In genomic region chr13:69706919-69707318, GRCm38 (mm10) we compare ENCODE assay signal across 24 mouse cellular contexts. TPM values are rescaled to one million over a fixed set of nuclear protein-coding genes. Genes with fewer than 3 reads are reported as not detected.
A peak's percentile ranks its signal among the peaks of the same experiment; 100 is the strongest.
DNase-seq lines count a peak whose midpoint lies in the region; ATAC-seq and TF ChIP-seq lines count a peak whose summit lies in the region.
"Had no signal": no experiment of that assay in that cellular context is flagged by ENCODE, and none has a peak within 500 bp of the region (broad histone marks: within the 10 kb centered on the region; RNA-seq: fewer than 3 reads in every experiment).

No protein-coding gene starts in this region.

- H3K27ac ChIP-seq in forebrain, postnatal 0 days (ENCODE audit: low read depth, low read length): peak overlapping the region; percentile 29; the same call in 1 of the 2 replicates
- no peak overlapping the region for H3K27ac ChIP-seq in forebrain, embryonic 10.5 days
- H3K27ac ChIP-seq in liver, embryonic 11.5 days (ENCODE audit: low read depth, low read length): peak overlapping the region; percentile 19; the same call in 1 of the 2 replicates
- peak overlapping the region; percentile 40 for H3K27ac ChIP-seq in MEL (ENCODE audit: control insufficient read depth, low read depth, low read length)

- TF ChIP-seq CTCF in forebrain, postnatal 0 days (IDR thresholded peaks at IDR 0.05; ENCODE audit: low read depth): no peak
- no peak for TF ChIP-seq CTCF in MEL (IDR thresholded peaks at IDR 0.05 in 2 of 3, conservative IDR thresholded peaks at IDR 0.05 in 1 of 3; ENCODE audit: control insufficient read depth in 1 of 3, insufficient read depth in 1 of 3, low read depth in 2 of 3, low read length in 3 of 3, poor library complexity in 1 of 3, severe bottlenecking in 1 of 3)

- TF ChIP-seq RAD21 in MEL (IDR thresholded peaks at IDR 0.05; ENCODE audit: low read depth, low read length): no peak

- DNase-seq in forebrain, postnatal 0 days: no peak
- no peak for DNase-seq in forebrain, embryonic 10.5 days (ENCODE audit: extremely low spot score, low spot score)
- no peak for DNase-seq in liver, embryonic 11.5 days (ENCODE audit: low spot score)
- no peak for DNase-seq in liver
- DNase-seq in MEL (ENCODE audit: low read depth, low spot score): peak; percentile 81
- DNase-seq in MEL-GATA-1-ER (ENCODE audit: extremely low read depth, low read depth): peak; percentile 66
- no peak for DNase-seq in testis, postnatal 10 days (ENCODE audit: low spot score)
- no peak for DNase-seq in kidney, adult 9 months
- DNase-seq: adrenal gland, adult 2 months; adrenal gland, adult 8-10 months; adrenal gland, postnatal 10 days; adrenal gland, postnatal 14 days; adrenal gland, postnatal 25 days; adrenal gland, postnatal 36 days; B cell, adult 2 months; cerebellum, adult 11 months; cerebellum, adult 11-12 months; cerebellum, adult 18-20 months; cerebellum, adult 2 months had no signal

- no peak overlapping the region for H3K9ac ChIP-seq in forebrain, postnatal 0 days
- H3K9ac ChIP-seq in liver, embryonic 11.5 days (ENCODE audit: low read depth, low read length): no peak overlapping the region
- H3K9ac ChIP-seq in MEL (ENCODE audit: control insufficient read depth, low read depth, low read length, poor library complexity, severe bottlenecking): no peak overlapping the region

- TF ChIP-seq EP300 in MEL (IDR thresholded peaks at IDR 0.05; ENCODE audit: low read depth in 1 of 2, low read length in 2 of 2): peak; percentile 88 to 93

- no peaks in the 10 kb centered on the region for H3K9me3 ChIP-seq in forebrain, postnatal 0 days (ENCODE audit: low read length)
- no peaks in the 10 kb centered on the region for H3K9me3 ChIP-seq in forebrain, embryonic 10.5 days
- no peaks in the 10 kb centered on the region for H3K9me3 ChIP-seq in liver, embryonic 11.5 days (ENCODE audit: control insufficient read depth, low read length)
- H3K9me3 ChIP-seq in MEL (replicated peaks; ENCODE audit: insufficient read depth, low read length): no peaks in the 10 kb centered on the region

- H3K27me3 ChIP-seq in forebrain, postnatal 0 days (ENCODE audit: insufficient read depth, low read length): no peaks in the 10 kb centered on the region
- H3K27me3 ChIP-seq in forebrain, embryonic 10.5 days (ENCODE audit: poor library complexity, severe bottlenecking): peaks cover 13% of the 10 kb centered on the region
- H3K27me3 ChIP-seq in liver, embryonic 11.5 days (replicated peaks; ENCODE audit: control insufficient read depth, insufficient read depth, low read length): no peaks in the 10 kb centered on the region
- no peaks in the 10 kb centered on the region for H3K27me3 ChIP-seq in MEL (ENCODE audit: control insufficient read depth in 1 of 2, insufficient read depth in 2 of 2, low read length in 2 of 2)
- H3K27me3 ChIP-seq: Patski had no signal

- no peak overlapping the region for H3K4me2 ChIP-seq in forebrain, postnatal 0 days (ENCODE audit: low read depth)
- H3K4me2 ChIP-seq in liver, embryonic 11.5 days: no peak overlapping the region

- no peak for TF ChIP-seq POLR2A in MEL (IDR thresholded peaks at IDR 0.05; ENCODE audit: control insufficient read depth in 1 of 2, insufficient read depth in 1 of 2, low read depth in 1 of 2, low read length in 2 of 2, poor library complexity in 1 of 2)

- H3K79me2 ChIP-seq in MEL (ENCODE audit: control insufficient read depth, insufficient read depth, low read length, poor library complexity): no peaks in the 10 kb centered on the region

- ATAC-seq in forebrain, postnatal 0 days: no peak
- no peak for ATAC-seq in liver, embryonic 11.5 days (replicated peaks; ENCODE audit: low FRiP score)
- ATAC-seq: activated CD4-positive, CD25-positive, alpha-beta regulatory T cell, adult 4 months; CD4-positive, CD25-positive, alpha-beta regulatory T cell, adult 4 months; Patski had no signal

- no peaks in the 10 kb centered on the region for H3K4me1 ChIP-seq in forebrain, postnatal 0 days (ENCODE audit: insufficient read depth)
- H3K4me1 ChIP-seq in forebrain, embryonic 10.5 days: no peaks in the 10 kb centered on the region
- H3K4me1 ChIP-seq in liver, embryonic 11.5 days (replicated peaks; ENCODE audit: control insufficient read depth, insufficient read depth, low read length): peaks cover 2% of the 10 kb centered on the region; the same call in 1 of the 2 replicates
- peaks cover 0 to 22% of the 10 kb centered on the region in 2 experiments; a peak in 2 of 4 replicates for H3K4me1 ChIP-seq in MEL (ENCODE audit: control insufficient read depth in 1 of 2, insufficient read depth in 2 of 2, low read length in 2 of 2)

- 47% methylated on average over 2 of the region's 2 CpGs for WGBS in forebrain, postnatal 0 days
- WGBS in forebrain, embryonic 10.5 days: 52% methylated on average over 2 of the region's 2 CpGs
- WGBS in liver, embryonic 11.5 days: 27% methylated on average over 2 of the region's 2 CpGs

- no peak overlapping the region for H3K4me3 ChIP-seq in forebrain, postnatal 0 days (ENCODE audit: low read depth, low read length)
- no peak overlapping the region for H3K4me3 ChIP-seq in forebrain, embryonic 10.5 days
- no peak overlapping the region for H3K4me3 ChIP-seq in liver, embryonic 11.5 days (ENCODE audit: low read depth, low read length)
- no peak overlapping the region for H3K4me3 ChIP-seq in MEL (ENCODE audit: control insufficient read depth in 1 of 2, insufficient read depth in 1 of 2, low read depth in 2 of 2, low read length in 2 of 2)

- peaks cover 25% of the 10 kb centered on the region for H3K36me3 ChIP-seq in forebrain, postnatal 0 days (ENCODE audit: insufficient read depth)
- no peaks in the 10 kb centered on the region for H3K36me3 ChIP-seq in forebrain, embryonic 10.5 days (replicated peaks)
- no peaks in the 10 kb centered on the region for H3K36me3 ChIP-seq in liver, embryonic 11.5 days (ENCODE audit: control insufficient read depth, insufficient read depth, low read length)
- peaks cover 0 to 5% of the 10 kb centered on the region in 2 experiments; a peak in 2 of 4 replicates for H3K36me3 ChIP-seq in MEL (ENCODE audit: control insufficient read depth in 1 of 2, insufficient read depth in 2 of 2, low read length in 2 of 2)
- H3K36me3 ChIP-seq: G1E had no signal

TF ChIP-seq in MEL, 35 proteins besides CTCF, POLR2A, EP300 and RAD21 (continues in another document):
- peak; percentile 89 for TF ChIP-seq TCF12 (IDR thresholded peaks at IDR 0.05; ENCODE audit: low read depth, low read length)
- no peak for TF ChIP-seq MXI1 (IDR thresholded peaks at IDR 0.05; ENCODE audit: low read depth, low read length)
- no peak for TF ChIP-seq UBTF (IDR thresholded peaks at IDR 0.05; ENCODE audit: borderline replicate concordance, insufficient read depth, low read depth, low read length)
- TF ChIP-seq HCFC1 (IDR thresholded peaks at IDR 0.05; ENCODE audit: low read depth, low read length): no peak
- no peak for TF ChIP-seq ELF1 (IDR thresholded peaks at IDR 0.05; ENCODE audit: low read depth, low read length)
- no peak for TF ChIP-seq CHD1 (IDR thresholded peaks at IDR 0.05; ENCODE audit: low read depth, low read length)
- TF ChIP-seq USF1 (IDR thresholded peaks at IDR 0.05; ENCODE audit: low read depth, low read length): no peak
- TF ChIP-seq JUND (IDR thresholded peaks at IDR 0.05; ENCODE audit: low read depth, low read length): peak; percentile 97
- TF ChIP-seq ZNF384 (IDR thresholded peaks at IDR 0.05; ENCODE audit: low read depth, low read length): no peak
- peak; percentile 89 for TF ChIP-seq GATA1 (IDR thresholded peaks at IDR 0.05; ENCODE audit: low read depth, low read length)
- no peak for TF ChIP-seq NELFE (IDR thresholded peaks at IDR 0.05; ENCODE audit: low read depth, low read length)
- no peak for TF ChIP-seq POLR2AphosphoS5 (IDR thresholded peaks at IDR 0.05; ENCODE audit: borderline replicate concordance, low read depth, low read length)
- no peak for TF ChIP-seq BHLHE40 (IDR thresholded peaks at IDR 0.05; ENCODE audit: borderline replicate concordance, low read depth, low read length)
- no peak for TF ChIP-seq CHD2 (IDR thresholded peaks at IDR 0.05; ENCODE audit: low read length)
- TF ChIP-seq MAX (IDR thresholded peaks at IDR 0.05; ENCODE audit: low read length): no peak
- TF ChIP-seq ZMIZ1 (IDR thresholded peaks at IDR 0.05; ENCODE audit: low read depth, low read length): no peak
- no peak for TF ChIP-seq KAT2A (conservative IDR thresholded peaks at IDR 0.05; ENCODE audit: low read depth, low read length)
- TF ChIP-seq GABPA (IDR thresholded peaks at IDR 0.05; ENCODE audit: low read depth, low read length): no peak
- TF ChIP-seq MYB (IDR thresholded peaks at IDR 0.05; ENCODE audit: low read depth, low read length): 0 out of 2 replicates have a peak, but pooled peaks have one; percentile 11
- peak; percentile 19; the same call in 1 of the 2 replicates for TF ChIP-seq SIN3A (IDR thresholded peaks at IDR 0.05; ENCODE audit: low read length)
- TF ChIP-seq ETS1 (IDR thresholded peaks at IDR 0.05; ENCODE audit: low read depth, low read length): peak; percentile 53; the same call in 1 of the 2 replicates
- no peak for TF ChIP-seq TBP (IDR thresholded peaks at IDR 0.05; ENCODE audit: low read depth, low read length)
- TF ChIP-seq TAL1 (IDR thresholded peaks at IDR 0.05; ENCODE audit: low read length): peak; percentile 89
- TF ChIP-seq ZC3H11A (IDR thresholded peaks at IDR 0.05; ENCODE audit: low read depth, low read length): no peak
- TF ChIP-seq MYC (IDR thresholded peaks at IDR 0.05; ENCODE audit: low read depth, low read length): no peak
- TF ChIP-seq MAZ (IDR thresholded peaks at IDR 0.05; ENCODE audit: low read depth, low read length): no peak
- TF ChIP-seq POLR2AphosphoS2 (IDR thresholded peaks at IDR 0.05; ENCODE audit: low read length): no peak
- TF ChIP-seq USF2 (IDR thresholded peaks at IDR 0.05; ENCODE audit: borderline replicate concordance in 1 of 2, insufficient read depth in 1 of 2, low read depth in 1 of 2, low read length in 2 of 2): no peak
- no peak for TF ChIP-seq SMC3 (IDR thresholded peaks at IDR 0.05; ENCODE audit: low read depth, low read length)
- TF ChIP-seq NRF1 (IDR thresholded peaks at IDR 0.05; ENCODE audit: insufficient read depth, low read depth, low read length, poor library complexity, severe bottlenecking): no peak

RNA-seq across cellular contexts. Expression of gene Ube2ql1, which starts 32.8 kb away (rescaled TPM):
- total RNA-seq in forebrain, postnatal 0 days (2014; rRNA removed): 120 and 129 TPM in 2 replicates
- polyA plus RNA-seq in forebrain, postnatal 0 days (2015; fragmentation: Nextera tagmentation; extraction: Ambion mirVana): 22.2 and 25.6 TPM in 2 replicates
- polyA plus RNA-seq in forebrain, embryonic 10.5 days (2016; fragmentation: Nextera tagmentation; extraction: Ambion mirVana): 0.49 and 0.58 TPM in 2 replicates
- 0.96 and 1.2 TPM in 2 replicates for polyA plus RNA-seq in liver, embryonic 11.5 days (2014; fragmentation: Nextera tagmentation; extraction: Ambion mirVana)
- total RNA-seq in MEL (2012; rRNA removed): not detected in 2 replicates
- not detected for polyA plus RNA-seq in MEL (2012; ENCODE audit: insufficient read depth in 1 of 2, insufficient read length in 2 of 2, low read depth in 1 of 2, low replicate concordance in 2 of 2, missing spikeins in 1 of 2)
- total RNA-seq: CH12.LX had no signal
- polyA plus RNA-seq: activated CD4-positive, CD25-positive, alpha-beta regulatory T cell, adult 4 months; CD4-positive, CD25-positive, alpha-beta regulatory T cell, adult 4 months; G1E had no signal

Comparison
In these comparisons a context has a peak if more than half of its experiments do, and no peak if none do; other contexts are left out.
1. RNA of gene Ube2ql1, which starts 32.8 kb away (polyA plus RNA-seq): 22.2 to 25.6 TPM in forebrain, postnatal 0 days; 0.96 to 1.2 TPM in liver, embryonic 11.5 days, 0.49 to 0.58 TPM in forebrain, embryonic 10.5 days and not detected in MEL; every median in the first group is over 10 times any median in the second.
2. DNase-seq: peak in MEL (single experiment) and MEL-GATA-1-ER (single experiment); none in forebrain, postnatal 0 days (single experiment), forebrain, embryonic 10.5 days (single experiment), liver, embryonic 11.5 days (single experiment), liver (single experiment), testis, postnatal 10 days (single experiment) and kidney, adult 9 months (single experiment).